Mouse (Mus musculus) ES-E14 (cell line): ENCODE results near the gene Esrra.

Source experiments
- HCFC1 ChIP-seq: IDR thresholded peaks from 2 replicates; pipeline ENCODE4 v1.6.1; 2012; ENCODE audit warnings: low read length, inconsistent platforms, borderline replicate concordance; ENCODE audit not compliant: insufficient read depth
- MAFK ChIP-seq: IDR thresholded peaks from 2 replicates; pipeline ENCODE4 v1.6.1; 2014; ENCODE audit warnings: mild to moderate bottlenecking, low read depth, low read length, inconsistent platforms; ENCODE audit not compliant: insufficient read depth
- ZC3H11A ChIP-seq: IDR thresholded peaks from 2 replicates; pipeline ENCODE4 v1.6.1; 2012; ENCODE audit warnings: low read depth, mild to moderate bottlenecking, inconsistent platforms, low read length, borderline replicate concordance
- ZNF384 ChIP-seq: IDR thresholded peaks from 2 replicates; pipeline ENCODE4 v1.6.1; 2012; ENCODE audit warnings: low read depth, low read length, inconsistent platforms

DNA sequence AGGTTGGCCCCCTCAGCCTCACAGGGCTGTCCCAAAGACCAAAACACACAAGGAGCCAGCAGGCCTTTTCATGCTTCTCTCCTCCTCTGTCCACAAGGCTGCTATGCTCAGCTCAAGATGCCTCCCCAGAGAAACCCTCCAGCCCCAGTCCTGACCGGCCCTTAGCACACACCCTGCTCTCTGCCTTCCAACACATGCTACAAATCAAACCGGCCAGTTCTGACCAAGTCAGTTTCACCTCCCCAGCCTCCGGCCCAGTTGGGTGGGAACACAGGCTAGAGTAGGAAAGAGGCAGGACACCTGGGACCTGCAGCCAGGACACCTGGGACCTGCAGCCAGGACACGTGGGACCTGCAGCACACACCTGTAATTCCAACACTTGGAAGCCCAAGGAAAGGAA is 5.1 kb downstream of the Esrra start:
- TF ChIP-seq HCFC1 (no peak), ZNF384 (no peak), ZC3H11A (no peak), MAFK (no peak)
